Mouse (Mus musculus): ENCODE results near the gene Ulk1. TPM values are rescaled to one million over a fixed set of nuclear protein-coding genes. Genes with fewer than 3 reads are reported as not detected.
"Not testable (repeated sequence)": the region's sequence is repeated elsewhere in the genome, so short reads cannot be mapped to it uniquely, and the experiment has no call there.

The Ulk1 gene
- 10 to 100 TPM; 10.8 to 10.9 TPM for polyA plus RNA-seq (2017; shearing (Covaris generic))

DNA sequence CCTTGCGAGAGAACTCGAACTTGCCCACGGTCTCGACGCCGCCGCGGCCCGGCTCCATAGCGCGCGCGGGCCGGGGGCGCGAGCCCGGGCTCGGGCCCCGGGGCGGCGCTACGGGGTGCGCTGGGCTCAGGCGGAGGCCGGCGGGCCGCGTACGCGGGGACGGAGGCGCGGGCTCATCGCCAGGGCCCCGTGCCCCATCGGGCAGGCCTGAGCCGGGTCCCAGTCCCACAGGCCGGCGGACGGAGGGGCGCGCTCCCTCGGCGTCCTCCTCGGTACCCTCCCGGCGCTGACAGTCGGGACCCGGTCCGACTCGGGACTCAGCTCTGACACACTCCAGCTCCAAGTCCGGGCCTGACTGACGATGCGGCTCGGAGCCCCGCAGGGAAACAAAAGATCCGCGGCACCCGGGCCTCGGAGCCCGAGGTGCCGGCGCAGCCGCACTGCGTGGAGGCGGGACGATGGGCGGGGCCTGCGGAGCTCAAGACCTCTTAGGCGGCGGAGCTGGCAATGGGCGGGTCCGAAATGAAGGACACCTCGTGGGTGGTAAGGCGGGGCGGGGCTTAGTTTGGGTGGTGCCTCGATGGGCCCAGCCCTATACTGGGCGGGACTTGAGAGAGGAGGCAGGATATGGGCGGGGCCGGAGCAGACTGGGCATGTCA lies at the start of gene Ulk1:
TSS of gene Ulk1 (minus strand) at position 431 of the 659 bp plus-strand sequence.
- ATAC-seq = peak; percentile 86

- ATAC-seq = no peak
Observed at GRCm38 (mm10) chr5:110859013-110859650, 49.2 kb upstream of the Ulk1 start.

- ATAC-seq = no peak
Observed at GRCm38 (mm10) chr5:110857091-110857490, 47.2 kb upstream of the Ulk1 start.

DNA sequence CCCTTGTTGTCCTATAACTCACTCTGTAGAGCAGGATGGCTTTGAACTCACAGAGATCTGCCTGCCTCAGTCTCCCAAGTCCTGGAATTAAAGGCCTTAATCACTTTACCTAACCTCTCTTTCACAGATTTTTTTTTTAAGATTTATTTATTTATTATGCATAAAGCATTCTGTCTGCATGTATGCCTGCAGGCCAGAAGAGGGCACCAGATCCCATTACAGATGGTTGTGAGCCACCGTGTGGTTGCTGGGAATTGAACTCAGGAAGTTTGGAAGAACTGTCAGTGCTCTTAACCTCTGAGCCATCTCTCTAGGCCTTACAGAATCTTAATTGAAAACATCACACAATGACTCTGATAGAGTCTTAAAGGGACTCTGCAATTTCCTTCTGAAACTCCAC lies 43.1 kb upstream of the Ulk1 start:
- no peak for ATAC-seq

- ATAC-seq = no peak
Observed at GRCm38 (mm10) chr5:110841046-110841862, 31.4 kb upstream of the Ulk1 start.

DNA sequence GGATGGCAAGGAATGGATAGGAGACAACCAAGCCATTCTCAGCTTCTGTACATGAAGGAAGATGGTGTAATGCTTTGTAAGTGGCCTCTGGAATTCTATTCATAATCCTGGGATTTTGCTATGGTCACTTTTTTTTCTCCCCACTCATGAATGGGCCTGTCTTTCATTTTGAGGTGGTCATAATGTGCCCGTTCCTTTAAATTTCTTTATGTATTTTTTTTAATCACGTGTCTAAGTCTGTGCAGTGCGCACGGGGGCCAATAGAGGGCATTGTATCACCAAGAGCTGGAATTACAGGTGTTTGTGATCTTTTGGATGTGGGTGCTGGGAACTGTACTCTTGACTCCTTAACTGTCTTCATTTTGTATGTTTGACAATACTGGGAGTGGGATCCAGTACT lies 30.6 kb upstream of the Ulk1 start:
- ATAC-seq = no peak

GRCm38 (mm10) chr5:110839678-110840365 lies 29.9 kb upstream of the Ulk1 start, which contains the start of the genes Hscb and Chek2:
TSS of gene Hscb (minus strand) at chr5:110839777.
TSS of gene Chek2 (plus strand) at chr5:110839979.
- peak; percentile 97 for ATAC-seq

- ATAC-seq = peak; percentile 58
Observed at GRCm38 (mm10) chr5:110839038-110839677, 29.3 kb upstream of the Ulk1 start.

- ATAC-seq = not testable (repeated sequence)
Observed at GRCm38 (mm10) chr5:110838016-110838415, 28.1 kb upstream of the Ulk1 start.

- ATAC-seq = no peak
Observed at GRCm38 (mm10) chr5:110835959-110836358, 26.1 kb upstream of the Ulk1 start.

- no peak for ATAC-seq
Observed at GRCm38 (mm10) chr5:110831036-110831720, 21.3 kb upstream of the Ulk1 start.

- no peak for ATAC-seq
Observed at GRCm38 (mm10) chr5:110827576-110827975, 17.7 kb upstream of the Ulk1 start.

DNA sequence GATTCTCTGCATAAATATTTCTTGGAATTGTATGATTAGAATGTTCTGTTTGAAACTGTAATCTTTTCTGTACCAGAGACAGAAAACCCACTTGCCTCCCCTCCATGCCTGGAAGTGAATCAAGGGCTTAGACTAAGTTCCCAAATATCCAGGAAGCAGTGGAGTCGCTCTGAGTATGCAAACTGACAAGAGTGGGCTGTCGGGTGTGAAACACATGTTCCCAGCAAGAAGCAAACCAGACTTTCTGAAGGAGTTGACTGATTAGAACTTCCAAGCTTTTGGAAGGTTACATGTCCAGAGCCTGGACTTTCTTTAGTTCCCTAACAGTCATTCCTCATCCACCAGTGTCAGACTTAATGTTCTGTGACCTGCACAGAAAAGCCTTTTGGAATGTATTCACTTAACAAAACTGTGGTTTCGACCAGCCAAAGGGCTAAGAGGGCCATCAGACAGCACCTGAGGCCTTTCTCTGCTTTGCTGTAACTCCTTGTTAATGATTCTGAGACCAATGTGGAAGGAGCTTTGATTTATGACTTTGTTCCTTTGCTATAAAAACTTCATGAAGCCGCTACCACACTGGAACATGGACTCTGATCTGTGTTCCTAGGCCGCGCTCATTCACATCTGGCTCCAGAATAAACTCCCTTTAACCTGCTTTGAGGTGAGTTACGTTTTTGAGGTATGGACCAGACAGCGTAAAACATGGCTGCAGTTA lies 17.0 kb upstream of the Ulk1 start:
- ATAC-seq = no peak

DNA sequence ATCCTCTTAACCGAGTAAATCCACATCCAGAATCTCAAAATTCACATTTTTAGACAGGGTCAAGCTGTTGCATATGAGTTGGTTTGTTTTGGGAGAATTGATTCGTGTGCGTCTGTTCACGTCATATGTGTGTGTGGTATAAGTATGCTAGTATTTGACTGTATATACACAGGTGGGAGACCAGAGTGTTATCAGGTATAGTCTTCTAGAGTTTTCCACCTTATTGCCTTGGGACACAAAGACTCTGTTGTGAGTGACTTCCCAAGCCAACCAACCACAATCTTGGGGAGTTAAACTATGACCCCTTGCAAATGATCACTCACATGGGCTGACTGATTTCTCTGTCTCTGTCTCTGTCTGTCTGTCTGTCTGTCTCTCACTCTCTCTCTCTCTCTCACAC lies 14.5 kb upstream of the Ulk1 start:
- no peak for ATAC-seq

DNA sequence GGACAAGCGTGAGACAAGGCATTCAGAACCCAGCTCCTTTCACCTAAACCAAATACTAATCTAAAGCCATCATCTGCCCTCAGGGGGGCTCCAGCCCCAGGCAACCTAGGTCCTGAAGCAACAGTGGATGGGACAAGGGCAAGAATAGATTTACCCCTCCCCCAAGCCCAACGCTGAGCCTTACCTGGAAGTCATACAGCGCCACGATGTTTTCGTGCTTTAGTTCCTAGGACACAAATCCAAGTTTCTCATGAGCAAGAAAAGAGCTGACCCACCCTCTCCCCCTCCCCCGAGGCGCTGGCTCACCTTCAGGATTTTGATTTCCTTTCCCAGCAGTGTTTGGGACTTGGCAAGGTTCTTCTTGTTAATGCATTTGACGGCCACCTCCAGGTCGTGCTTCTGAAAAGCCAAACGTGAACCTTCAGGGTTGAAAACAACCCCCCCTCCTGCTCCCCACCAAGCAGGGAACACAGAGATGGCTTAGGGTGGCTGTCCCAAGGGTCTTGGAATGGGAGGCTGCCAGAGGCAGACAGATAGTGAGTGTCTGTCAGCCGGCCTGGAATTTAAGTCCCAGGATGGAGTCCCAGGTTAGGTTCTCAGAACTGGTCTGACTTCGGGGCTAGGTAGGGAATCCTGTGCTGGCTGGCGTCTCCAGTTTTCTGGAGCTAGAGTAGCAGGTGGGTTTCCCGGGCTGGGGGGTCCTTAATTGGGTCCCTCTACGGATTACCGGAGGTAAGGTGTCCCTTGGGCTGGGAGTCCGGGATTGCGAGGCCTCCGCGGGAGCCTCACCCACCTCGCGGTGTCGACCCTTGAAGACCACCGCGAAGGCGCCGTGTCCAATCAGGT lies 853 bp downstream of the Ulk1 start:
- ATAC-seq = no peak

- peak; percentile 60 for ATAC-seq
Observed at GRCm38 (mm10) chr5:110808061-110808631, 1.8 kb downstream of the Ulk1 start.

- no peak for ATAC-seq
Observed at GRCm38 (mm10) chr5:110807453-110807852, 2.4 kb downstream of the Ulk1 start.

- no peak for ATAC-seq
Observed at GRCm38 (mm10) chr5:110806676-110807075, 3.2 kb downstream of the Ulk1 start.

GRCm38 (mm10) chr5:110806154-110806553 lies 3.7 kb downstream of the Ulk1 start:
- ATAC-seq = no peak

All from activated CD4-positive, CD25-positive, alpha-beta regulatory T cell, adult 4 months (primary cell).